Mouse (Mus musculus) left cerebral cortex, postnatal 4 days (tissue): ENCODE data around the gene Lrrc8d. TPM values are rescaled to one million over a fixed set of nuclear protein-coding genes. Genes with fewer than 3 reads are reported as not detected.
"Not testable (repeated sequence)": the region's sequence is repeated elsewhere in the genome, so short reads cannot be mapped to it uniquely, and the experiment has no call there.

Experiments used
- DNase-seq: peaks from one replicate; pipeline ENCODE4 v3.0.0-alpha.2; 2022
- intact Hi-C: fragments of 180-260 bp; cut with DNase I; formaldehyde crosslinking; loops from one replicate; pipeline ENCODE4 v1.15.1; 2025
- total RNA-seq, 2 experiments: library from RNA; stranded (reverse); gene quantifications; 2 replicates each; pipeline ENCODE4 v1.2.3; 2021

Gene Lrrc8d
- total RNA-seq, 2 experiments from 2014 or later, result 60.2 to 62.3 TPM

GRCm38 (mm10) chr5:105845041-105845440 is 145.3 kb downstream of the Lrrc8d start:
- intact Hi-C loops, result no loop called here
- no peak for DNase-seq

- DNase-seq, result no peak
- intact Hi-C loops, result no loop called here
Measured at GRCm38 (mm10) chr5:105847726-105848125, 148.0 kb downstream of the Lrrc8d start.

DNA sequence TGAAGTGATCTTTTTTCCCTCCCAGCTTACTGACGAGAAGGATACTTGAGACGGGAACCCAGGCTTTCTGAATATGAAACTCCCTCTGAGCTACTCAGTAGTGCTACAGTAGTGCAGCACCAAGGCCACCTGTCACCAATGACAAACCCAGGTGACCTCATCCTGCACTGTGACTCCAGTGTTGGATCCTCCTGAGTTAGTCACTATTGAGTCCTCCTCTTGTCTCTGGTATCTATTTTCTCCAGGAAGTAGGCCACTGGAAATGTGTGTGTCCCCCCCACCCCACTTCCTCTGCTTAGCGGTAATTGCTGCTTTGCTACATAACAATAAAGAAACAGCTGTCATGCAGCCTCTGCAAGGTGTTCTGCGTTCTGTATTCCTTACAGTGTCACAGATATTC is 149.5 kb downstream of the Lrrc8d start:
- DNase-seq, result no peak
- intact Hi-C loops, result no loop called here

GRCm38 (mm10) chr5:105849643-105850042 is 149.9 kb downstream of the Lrrc8d start:
- intact Hi-C loops, result no loop called here

DNA sequence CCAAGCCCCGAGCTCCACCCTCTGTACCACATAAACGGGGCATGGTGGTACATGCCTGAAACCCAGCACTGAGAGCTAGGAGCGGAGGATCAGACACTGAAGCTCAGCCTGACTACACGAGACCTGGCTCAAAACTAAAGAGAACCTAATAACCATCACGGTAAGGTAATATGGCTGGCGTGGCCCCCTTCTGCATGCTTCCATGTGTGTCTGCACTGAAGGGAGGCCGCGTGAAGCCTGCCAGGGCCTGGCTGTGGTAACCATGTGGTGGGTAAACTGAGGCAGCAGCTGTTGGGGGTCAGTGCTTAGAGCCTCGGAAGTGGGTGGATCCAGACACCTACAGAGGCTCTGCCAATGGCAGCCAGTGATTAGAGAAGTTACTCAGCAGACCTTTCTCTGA is 153.5 kb downstream of the Lrrc8d start:
- DNase-seq, result no peak
- intact Hi-C loops, result no loop called here

More at GRCm38 (mm10) chr5:105849643-105850042, 149.9 kb downstream of the Lrrc8d start:
- DNase-seq, result no peak

DNA sequence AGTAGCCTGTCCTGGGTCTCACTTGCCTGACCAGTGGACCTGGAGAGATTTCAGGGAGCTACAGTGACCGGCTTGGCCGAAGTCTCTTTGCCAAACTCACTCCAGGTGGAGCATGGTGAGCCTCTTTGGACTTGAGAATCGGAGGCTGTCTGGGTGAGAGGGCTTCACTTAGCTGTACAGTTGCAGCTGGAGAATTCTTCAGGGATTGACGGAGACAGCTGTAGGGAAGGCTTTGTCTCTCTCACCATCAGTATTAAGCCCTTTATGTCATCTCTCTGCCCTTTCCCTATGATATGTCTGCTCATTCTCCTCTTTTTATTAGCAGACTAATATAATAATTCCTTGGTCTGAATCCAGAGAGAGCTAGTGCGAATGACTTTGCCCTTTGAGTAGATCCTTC is 157.7 kb downstream of the Lrrc8d start:
- DNase-seq, result no peak

GRCm38 (mm10) chr5:105858754-105859694 is 159.3 kb downstream of the Lrrc8d start:
- no peak for DNase-seq
- intact Hi-C loops, result no loop called here

More for the DNA sequence above, 157.7 kb downstream of the Lrrc8d start:
- intact Hi-C loops, result no loop called here

- DNase-seq, result no peak
- intact Hi-C loops, result no loop called here
Measured at GRCm38 (mm10) chr5:105859716-105860460, 160.1 kb downstream of the Lrrc8d start.

DNA sequence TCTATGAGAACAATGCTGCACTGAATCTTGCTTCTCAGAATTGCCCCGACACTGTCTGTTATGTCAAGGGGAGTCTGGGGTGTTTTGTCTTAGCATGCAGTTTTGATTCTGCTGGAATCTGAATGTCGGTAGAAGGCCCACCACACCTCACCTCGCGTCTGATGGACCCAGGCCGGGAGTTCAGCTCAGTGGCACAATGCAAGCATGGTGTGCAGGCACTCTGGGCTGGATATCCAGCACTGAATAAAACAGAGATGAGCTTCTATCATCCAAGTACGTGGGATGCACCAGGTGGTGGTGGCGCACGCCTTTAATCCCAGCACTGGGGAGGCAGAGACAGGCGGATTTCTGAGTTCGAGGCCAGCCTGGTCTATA is 160.7 kb downstream of the Lrrc8d start:
- no peak for DNase-seq
- intact Hi-C loops, result no loop called here

DNA sequence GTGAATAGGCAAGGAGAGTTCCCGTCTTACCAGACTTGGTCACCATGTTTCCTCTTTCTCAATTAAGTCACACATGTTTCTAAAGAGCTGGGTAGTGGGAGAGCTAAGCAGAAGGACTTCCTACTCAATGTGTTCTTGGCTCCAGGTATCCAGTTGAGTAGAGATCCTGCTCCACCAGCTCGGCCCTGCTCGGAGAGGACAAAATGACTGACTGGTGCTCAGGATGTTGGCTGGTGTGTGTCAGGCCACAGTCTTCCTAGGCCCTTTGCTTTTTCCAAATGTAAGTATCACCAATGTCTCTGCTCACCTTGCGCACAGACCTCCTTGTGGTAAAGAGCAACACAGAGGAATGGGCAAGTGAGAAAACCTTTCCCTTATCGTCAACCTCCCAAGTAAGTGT is 161.8 kb downstream of the Lrrc8d start:
- intact Hi-C loops, result no loop called here
- DNase-seq, result no peak

- intact Hi-C loops, result loop anchor here (5.0 kb wide), 2 partner anchors 368 to 458 kb away; no protein-coding TSS in a partner anchor
- DNase-seq, result not testable (repeated sequence)
Measured at GRCm38 (mm10) chr5:105865110-105865628, 165.4 kb downstream of the Lrrc8d start.

GRCm38 (mm10) chr5:105867427-105867826 is 167.7 kb downstream of the Lrrc8d start:
- DNase-seq, result no peak

GRCm38 (mm10) chr5:105867841-105868447 is 168.2 kb downstream of the Lrrc8d start:
- peak; percentile 23 for DNase-seq
- intact Hi-C loops, result loop anchor here (2.0 to 5.0 kb wide), 3 partner anchors 183 to 461 kb away; no protein-coding TSS in a partner anchor

More at GRCm38 (mm10) chr5:105867427-105867826, 167.7 kb downstream of the Lrrc8d start:
- intact Hi-C loops, result loop anchor here (5.0 kb wide), 2 partner anchors 370 to 460 kb away; no protein-coding TSS in a partner anchor

DNA sequence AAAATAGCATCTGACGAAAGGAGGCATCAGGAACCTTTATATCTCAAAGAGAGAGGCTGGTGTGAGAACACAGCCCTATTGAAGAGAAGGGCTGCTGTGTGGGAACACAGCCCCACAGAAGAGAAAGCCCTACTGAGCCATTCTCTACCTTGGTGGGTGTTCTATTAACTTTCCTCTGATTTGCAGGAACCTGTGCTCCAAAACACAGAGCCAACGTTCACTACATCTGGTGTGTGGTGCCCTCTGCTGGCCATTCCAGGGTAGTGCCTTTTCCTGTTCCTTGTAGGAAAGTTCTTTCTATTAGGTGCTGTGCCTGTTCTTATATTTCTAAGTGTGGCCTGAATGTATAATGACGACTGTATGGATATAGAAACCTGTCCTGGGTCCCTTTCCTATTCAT is 168.8 kb downstream of the Lrrc8d start:
- peak; percentile 84 for DNase-seq
- intact Hi-C loops, result loop anchor here (2.0 to 5.0 kb wide), 3 partner anchors 184 to 461 kb away; no protein-coding TSS in a partner anchor

GRCm38 (mm10) chr5:105869739-105870138 is 170.0 kb downstream of the Lrrc8d start:
- no peak for DNase-seq
- intact Hi-C loops, result loop anchor here (2.0 to 5.0 kb wide), 3 partner anchors 185 to 462 kb away; no protein-coding TSS in a partner anchor

GRCm38 (mm10) chr5:105871140-105871539 is 171.4 kb downstream of the Lrrc8d start:
- intact Hi-C loops, result no loop called here
- DNase-seq, result no peak

DNA sequence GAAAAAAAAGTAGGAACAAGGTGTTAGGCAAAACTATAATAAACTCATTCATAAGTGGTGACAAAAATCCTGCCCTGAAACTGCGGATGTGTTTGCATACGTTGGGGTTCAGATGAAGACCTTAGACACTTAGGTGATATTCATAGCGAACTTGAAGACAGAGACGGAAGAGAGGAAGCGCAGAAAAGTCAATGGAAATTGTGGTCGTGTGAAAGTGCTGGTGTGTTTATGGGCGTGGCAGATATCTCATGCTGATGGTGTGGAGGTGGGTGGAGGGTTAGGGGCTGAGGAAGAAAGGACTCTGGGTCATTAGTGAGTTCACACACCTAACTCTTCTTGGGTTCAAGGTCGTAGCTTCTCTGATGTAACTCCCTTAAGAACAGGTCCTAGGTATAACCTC is 172.4 kb downstream of the Lrrc8d start:
- no peak for DNase-seq
- intact Hi-C loops, result no loop called here

DNA sequence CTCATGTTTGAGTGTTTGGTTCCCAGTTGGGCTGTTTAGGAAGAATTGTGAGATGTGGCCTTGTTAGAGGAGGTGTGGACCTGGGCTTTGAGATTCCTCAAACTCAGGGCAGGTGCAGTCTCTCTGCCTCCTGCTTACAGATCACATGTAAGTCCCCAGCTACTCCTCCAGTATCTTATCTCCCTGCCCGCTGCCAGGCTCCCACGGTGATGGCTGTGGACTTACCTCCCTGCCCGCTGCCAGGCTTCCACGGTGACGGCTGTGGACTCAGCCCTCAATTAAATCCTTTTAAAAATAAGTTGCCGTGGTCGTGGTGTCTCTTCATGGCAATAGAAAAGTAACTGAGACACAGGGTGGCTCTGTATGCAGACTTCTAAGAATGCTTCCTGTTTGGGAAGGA is 173.1 kb downstream of the Lrrc8d start:
- intact Hi-C loops, result no loop called here
- no peak for DNase-seq

GRCm38 (mm10) chr5:105873774-105874173 is 174.0 kb downstream of the Lrrc8d start:
- DNase-seq, result no peak
- intact Hi-C loops, result no loop called here

- DNase-seq, result no peak
- intact Hi-C loops, result no loop called here
Measured at GRCm38 (mm10) chr5:105874476-105874875, 174.7 kb downstream of the Lrrc8d start.
